Mouse (Mus musculus) liver, embryonic 15.5 days (tissue): ENCODE measurements around the gene Irf4. TPM values are rescaled to one million over a fixed set of nuclear protein-coding genes. Genes with fewer than 3 reads are reported as not detected.

Source experiments
- ATAC-seq: fragments of 200-750 bp; cut with Nextera tagmentation; 2 replicates; pipeline ENCODE4 v1.8.0; 2017; ENCODE audit warnings: moderate number of reproducible peaks, mild to moderate bottlenecking, moderate library complexity; ENCODE audit not compliant: insufficient read depth
- H3K27ac ChIP-seq: fragments of 300-500 bp; sonication (generic); replicated peaks from 2 replicates; pipeline ENCODE4 v1.5.1; 2015; ENCODE audit warnings: mild to moderate bottlenecking, inconsistent platforms
- H3K27me3 ChIP-seq: fragments of 300-500 bp; sonication (generic); 2 replicates; pipeline ENCODE4 v1.6.1; 2015; ENCODE audit warnings: mild to moderate bottlenecking, inconsistent platforms
- H3K36me3 ChIP-seq: fragments of 300-500 bp; sonication (generic); replicated peaks from 2 replicates; pipeline ENCODE4 v1.6.1; 2015; ENCODE audit warnings: moderate library complexity, mild to moderate bottlenecking, inconsistent platforms
- H3K4me1 ChIP-seq: fragments of 300-500 bp; sonication (generic); replicated peaks from 2 replicates; pipeline ENCODE4 v1.6.1; 2015; ENCODE audit warnings: inconsistent platforms
- H3K4me2 ChIP-seq: fragments of 300-500 bp; sonication (generic); 2 replicates; pipeline ENCODE4 v1.6.1; 2015; ENCODE audit warnings: moderate library complexity, mild to moderate bottlenecking, inconsistent platforms
- H3K4me3 ChIP-seq: fragments of 300-500 bp; sonication (generic); replicated peaks from 2 replicates; pipeline ENCODE4 v1.5.1; 2015; ENCODE audit warnings: mild to moderate bottlenecking, inconsistent platforms
- H3K9ac ChIP-seq: fragments of 300-500 bp; sonication (generic); 2 replicates; pipeline ENCODE4 v1.6.1; 2015; ENCODE audit warnings: moderate library complexity, mild to moderate bottlenecking, inconsistent platforms
- H3K9me3 ChIP-seq: fragments of 300-500 bp; sonication (generic); replicated peaks from 2 replicates; pipeline ENCODE4 v1.6.1; 2016; ENCODE audit warnings: inconsistent platforms
- WGBS: fragments of 180-500 bp; shearing (Covaris S2); methylation state at CpG from one replicate; pipeline ENCODE4 v1.1.7; 2015; ENCODE audit warnings: mixed read lengths; ENCODE audit not compliant: insufficient replicate concordance; 5-methylcytosine and 5-hydroxymethylcytosine counted together
- polyA plus RNA-seq: library from polyadenylated mRNA; unstranded; fragments of >200 nt; fragmentation: Nextera tagmentation; extraction: Ambion mirVana; gene quantifications from 2 replicates; pipeline ENCODE4 v1.2.1, GENCODE M21; 2015

Gene Irf4
- polyA plus RNA-seq: 0.30 and 0.35 TPM in 2 replicates

DNA sequence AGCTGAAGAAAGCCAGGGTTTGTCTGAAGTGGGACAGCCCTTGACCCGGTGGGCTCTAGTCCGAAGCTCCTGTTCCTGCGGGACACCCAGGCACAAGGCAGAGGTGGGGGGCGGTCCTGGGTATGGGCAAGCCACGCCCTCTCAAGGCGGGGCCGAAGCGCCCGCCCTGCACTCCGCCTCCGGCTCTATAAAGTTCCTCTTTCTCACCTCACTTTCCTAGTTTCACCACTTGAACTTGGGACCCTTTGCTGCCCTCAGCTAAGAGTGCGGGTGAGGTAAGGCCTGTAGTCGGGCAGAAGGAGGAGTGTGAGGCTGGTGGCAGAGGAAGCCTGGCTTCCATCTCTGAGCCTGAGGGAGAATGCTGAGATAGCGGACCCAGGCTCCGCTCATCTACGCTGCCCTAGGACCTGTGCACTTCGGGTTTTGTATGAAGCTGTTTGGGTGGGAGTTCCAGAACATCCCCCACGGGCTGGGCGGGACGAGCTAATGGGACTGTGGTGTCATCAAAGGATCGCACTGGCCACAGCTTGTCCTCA, at the start of gene Irf4:
Irf4 (plus strand) TSS at position 206 of the 536 bp plus-strand sequence.
- peaks cover 67% of the 10 kb centered on the region for H3K27me3 ChIP-seq
- peak within 1 kb of the TSS; percentile 56 for H3K4me2 ChIP-seq
- H3K4me3 ChIP-seq: peak within 1 kb of the TSS; percentile 36
- H3K4me1 ChIP-seq: peaks cover 9% of the 10 kb centered on the region
- no peaks in the 10 kb centered on the region for H3K36me3 ChIP-seq
- WGBS: 2% methylated on average over 21 of the region's 21 CpGs
- ATAC-seq: peak; percentile 58
- H3K27ac ChIP-seq: no peak within 1 kb of the TSS
- H3K9me3 ChIP-seq: no peaks in the 10 kb centered on the region
- no peak within 1 kb of the TSS for H3K9ac ChIP-seq

DNA sequence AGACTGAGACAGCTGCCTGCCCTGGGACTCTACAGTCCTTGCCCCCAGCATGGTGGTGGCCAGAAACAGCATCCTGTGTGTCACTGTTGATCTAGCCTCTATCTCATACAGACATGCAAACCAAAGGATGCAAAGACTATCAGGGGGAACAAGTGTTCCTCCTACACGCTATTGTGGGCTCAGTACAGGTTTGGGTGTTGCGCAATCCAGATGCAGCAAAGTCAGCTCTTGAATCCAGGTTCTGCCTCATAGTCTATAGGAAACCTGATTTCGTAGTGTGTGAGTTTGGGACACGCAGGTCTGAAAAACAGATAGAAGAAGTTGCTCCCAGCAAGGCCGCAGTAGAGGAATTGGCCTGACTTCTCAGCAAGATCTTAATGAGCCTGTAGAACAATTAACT, 46.3 kb upstream of the Irf4 start:
- 60% methylated on average over 5 of the region's 5 CpGs for WGBS
- Histone ChIP-seq H3K27me3 (no peaks in the 10 kb centered on the region), H3K4me1 (no peaks in the 10 kb centered on the region), H3K9ac (no peak overlapping the region), H3K27ac (no peak overlapping the region), H3K9me3 (no peaks in the 10 kb centered on the region), H3K4me2 (no peak overlapping the region), H3K36me3 (no peaks in the 10 kb centered on the region), H3K4me3 (no peak overlapping the region)
- ATAC-seq: no peak

DNA sequence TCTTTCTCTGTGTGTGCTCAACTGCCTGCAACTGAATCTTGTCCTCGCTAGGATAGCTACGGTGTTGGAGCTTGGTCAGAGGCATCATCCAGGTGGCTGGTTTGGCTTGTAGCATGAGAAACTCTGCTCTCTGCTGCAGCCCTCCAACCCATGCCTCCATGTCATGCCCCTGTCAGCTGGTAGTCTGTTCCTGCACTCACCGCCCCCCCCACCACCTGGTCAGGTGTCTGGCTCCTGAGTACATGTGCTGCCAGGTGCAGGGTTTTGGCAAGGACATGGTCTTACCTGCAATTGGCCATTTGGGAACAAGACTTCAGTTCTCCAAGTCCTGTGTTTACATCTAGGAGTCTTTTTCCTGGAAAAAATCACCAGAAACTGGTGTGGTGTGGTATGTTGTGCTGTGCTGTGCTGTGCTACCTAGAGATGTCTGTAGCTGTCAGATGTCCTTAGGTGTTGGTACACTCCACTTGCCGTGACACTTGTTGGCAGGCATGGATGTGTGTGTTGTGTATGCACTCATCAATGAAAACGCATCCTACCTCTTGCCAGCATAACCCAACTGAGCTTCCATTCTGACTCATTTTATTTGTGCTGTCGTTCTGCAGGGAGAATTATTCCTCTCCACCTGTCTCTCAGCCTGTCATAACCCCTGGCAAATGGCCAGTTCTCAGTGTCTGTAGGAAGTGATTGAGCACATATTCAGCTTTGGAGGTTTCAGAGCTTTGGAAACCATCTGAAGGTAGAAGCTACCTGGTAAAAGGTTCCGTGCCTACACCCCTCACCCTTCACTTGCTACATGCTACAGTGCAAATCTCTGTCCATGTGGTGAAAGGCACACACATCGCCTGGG, 44.6 kb upstream of the Irf4 start:
- Histone ChIP-seq H3K4me1 (no peaks in the 10 kb centered on the region), H3K27ac (no peak overlapping the region), H3K36me3 (no peaks in the 10 kb centered on the region), H3K9me3 (no peaks in the 10 kb centered on the region), H3K4me2 (no peak overlapping the region), H3K9ac (no peak overlapping the region), H3K4me3 (no peak overlapping the region), H3K27me3 (no peaks in the 10 kb centered on the region)
- ATAC-seq: no peak
- 55% methylated on average over 8 of the region's 8 CpGs for WGBS

DNA sequence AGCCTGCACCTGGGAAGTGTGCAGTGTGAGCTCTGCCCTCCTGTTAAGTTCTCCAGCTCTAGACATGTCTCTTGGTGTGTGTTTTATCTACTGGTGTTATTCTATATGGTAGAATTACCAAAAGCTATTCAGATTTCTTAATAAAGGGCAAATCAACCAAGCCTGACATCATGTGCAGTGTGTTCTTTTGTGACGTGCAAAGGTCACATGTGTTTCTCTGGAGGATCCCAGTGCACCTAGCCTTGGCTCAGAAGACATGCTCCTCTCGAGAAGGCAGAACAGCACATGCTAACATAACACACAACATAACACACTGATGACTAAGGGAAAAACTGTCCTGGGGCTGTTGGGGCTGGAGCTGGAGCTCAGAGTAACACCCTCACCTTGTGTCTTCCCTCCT, 38.0 kb upstream of the Irf4 start:
- Histone ChIP-seq H3K9me3 (no peaks in the 10 kb centered on the region), H3K9ac (no peak overlapping the region), H3K27me3 (no peaks in the 10 kb centered on the region), H3K27ac (no peak overlapping the region), H3K36me3 (no peaks in the 10 kb centered on the region), H3K4me1 (no peaks in the 10 kb centered on the region), H3K4me3 (no peak overlapping the region), H3K4me2 (no peak overlapping the region)
- ATAC-seq: no peak
- WGBS: 47% methylated on average over 2 of the region's 2 CpGs

DNA sequence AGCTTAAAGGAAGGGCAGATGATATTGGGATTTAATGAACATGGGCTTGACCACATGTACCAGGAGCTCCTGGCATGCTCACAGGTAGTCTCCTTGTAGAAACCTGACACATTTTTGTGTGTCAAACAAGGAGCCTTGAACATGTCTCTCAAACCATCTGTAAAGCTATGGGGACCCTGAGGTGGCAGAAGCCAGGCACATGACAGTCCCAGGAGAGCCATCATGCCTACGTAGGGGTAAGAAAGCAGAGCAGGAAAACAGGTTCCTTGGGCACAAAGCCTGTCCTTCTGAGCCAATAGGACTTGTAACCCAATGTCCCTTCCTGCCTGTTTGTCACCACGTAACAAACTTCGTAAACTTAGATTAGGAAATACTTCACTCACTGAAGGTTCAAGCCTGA, 37.3 kb upstream of the Irf4 start:
- no peak overlapping the region for H3K4me3 ChIP-seq
- WGBS: 68% methylated on average over 3 of the region's 3 CpGs
- H3K27ac ChIP-seq: no peak overlapping the region
- no peaks in the 10 kb centered on the region for H3K36me3 ChIP-seq
- ATAC-seq: no peak
- H3K4me2 ChIP-seq: no peak overlapping the region
- no peaks in the 10 kb centered on the region for H3K9me3 ChIP-seq
- no peaks in the 10 kb centered on the region for H3K27me3 ChIP-seq
- H3K4me1 ChIP-seq: no peaks in the 10 kb centered on the region
- no peak overlapping the region for H3K9ac ChIP-seq

DNA sequence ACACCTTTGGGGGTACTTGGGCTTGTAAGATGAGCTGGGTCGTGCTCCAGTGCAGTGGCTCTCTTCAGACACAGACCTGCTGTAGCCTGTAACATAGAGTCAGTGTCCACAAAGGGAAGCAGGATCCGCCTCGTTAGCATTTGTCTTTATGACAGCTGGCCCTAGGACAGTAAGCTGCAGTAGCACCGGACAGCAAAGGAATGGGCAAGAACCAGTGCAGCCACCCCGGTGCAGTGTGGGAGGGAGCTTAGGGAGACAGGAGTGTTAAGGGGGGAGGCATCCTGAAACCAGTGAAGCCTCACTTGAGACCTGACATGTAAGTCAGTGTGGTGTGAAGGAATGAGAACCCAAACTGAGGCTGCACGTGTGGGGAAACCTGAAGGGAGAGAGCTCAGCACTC, 36.7 kb upstream of the Irf4 start:
- Histone ChIP-seq H3K4me2 (no peak overlapping the region), H3K36me3 (no peaks in the 10 kb centered on the region), H3K27me3 (no peaks in the 10 kb centered on the region), H3K9ac (no peak overlapping the region), H3K4me1 (no peaks in the 10 kb centered on the region), H3K4me3 (no peak overlapping the region), H3K27ac (no peak overlapping the region), H3K9me3 (no peaks in the 10 kb centered on the region)
- ATAC-seq: no peak
- WGBS: 69% methylated on average over 6 of the region's 6 CpGs

DNA sequence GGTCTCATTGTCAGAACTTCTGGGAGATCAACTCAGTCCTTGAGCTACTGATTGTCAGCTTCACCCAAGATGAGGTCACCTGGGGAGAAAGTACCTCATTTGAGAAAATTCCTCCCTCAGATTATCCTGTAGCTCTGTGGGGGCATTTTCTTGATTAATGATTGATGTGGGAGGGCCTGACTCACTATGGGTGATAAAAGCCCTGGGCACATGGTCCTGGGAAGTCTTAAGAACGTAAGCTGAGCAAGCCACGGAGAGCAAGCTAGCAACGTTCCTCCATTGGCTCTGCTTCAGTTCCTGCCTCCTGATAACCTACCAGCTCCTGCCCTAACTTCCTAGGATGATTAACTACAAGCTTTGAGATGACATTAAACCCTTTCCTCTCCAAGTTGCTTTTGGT, 35.4 kb upstream of the Irf4 start:
- Histone ChIP-seq H3K27ac (no peak overlapping the region), H3K9ac (no peak overlapping the region), H3K9me3 (no peaks in the 10 kb centered on the region), H3K4me1 (no peaks in the 10 kb centered on the region), H3K27me3 (no peaks in the 10 kb centered on the region), H3K4me2 (no peak overlapping the region), H3K36me3 (no peaks in the 10 kb centered on the region), H3K4me3 (no peak overlapping the region)
- no peak for ATAC-seq
- WGBS: 49% methylated on average over 3 of the region's 3 CpGs

DNA sequence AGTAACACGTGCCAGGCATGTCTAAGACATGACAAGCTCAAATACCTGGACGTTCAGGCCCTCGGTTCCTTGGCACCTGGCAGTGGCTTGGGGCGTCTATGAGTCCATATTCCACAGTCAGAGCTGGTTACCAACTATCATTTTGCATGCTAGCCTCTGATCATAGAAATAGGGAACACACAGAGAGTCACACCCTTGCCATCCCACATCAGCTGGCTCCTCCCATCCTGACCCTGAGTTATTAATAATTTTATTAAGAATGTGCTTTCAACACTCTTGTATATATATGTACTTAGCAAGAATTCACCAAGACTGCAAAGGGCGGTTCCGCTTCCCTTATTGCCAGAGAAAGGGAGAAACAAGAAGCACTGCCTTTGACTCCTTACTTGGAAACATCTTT, 34.5 kb upstream of the Irf4 start:
- H3K27me3 ChIP-seq: no peaks in the 10 kb centered on the region
- no peak overlapping the region for H3K4me2 ChIP-seq
- no peaks in the 10 kb centered on the region for H3K36me3 ChIP-seq
- WGBS: 68% methylated on average over 6 of the region's 6 CpGs
- H3K9ac ChIP-seq: no peak overlapping the region
- ATAC-seq: no peak
- no peak overlapping the region for H3K27ac ChIP-seq
- H3K4me3 ChIP-seq: no peak overlapping the region
- H3K4me1 ChIP-seq: no peaks in the 10 kb centered on the region
- H3K9me3 ChIP-seq: no peaks in the 10 kb centered on the region

DNA sequence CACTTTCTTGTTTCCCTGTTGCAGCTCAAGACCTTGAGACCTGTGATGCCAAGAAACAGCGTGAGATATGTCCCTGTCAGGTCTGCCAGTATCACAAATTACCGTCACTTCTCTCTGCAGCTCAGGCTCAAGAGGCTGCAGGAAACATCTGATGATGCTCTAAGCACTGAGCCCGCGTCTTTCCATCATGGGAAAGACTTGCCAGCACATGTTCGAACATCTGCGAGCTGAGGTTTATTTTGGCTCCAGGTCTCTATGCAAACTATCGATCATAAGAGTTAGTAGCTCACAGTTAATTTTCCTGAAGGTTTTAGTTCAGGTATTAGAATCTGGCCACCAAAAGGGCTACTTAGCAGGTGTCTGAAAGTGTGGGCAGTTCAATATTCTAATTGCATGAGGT, 34.0 kb upstream of the Irf4 start:
- no peak for ATAC-seq
- Histone ChIP-seq H3K4me3 (no peak overlapping the region), H3K27me3 (no peaks in the 10 kb centered on the region), H3K36me3 (no peaks in the 10 kb centered on the region), H3K4me1 (no peaks in the 10 kb centered on the region), H3K4me2 (no peak overlapping the region), H3K9ac (no peak overlapping the region), H3K27ac (no peak overlapping the region), H3K9me3 (no peaks in the 10 kb centered on the region)
- WGBS: 72% methylated on average over 7 of the region's 7 CpGs

DNA sequence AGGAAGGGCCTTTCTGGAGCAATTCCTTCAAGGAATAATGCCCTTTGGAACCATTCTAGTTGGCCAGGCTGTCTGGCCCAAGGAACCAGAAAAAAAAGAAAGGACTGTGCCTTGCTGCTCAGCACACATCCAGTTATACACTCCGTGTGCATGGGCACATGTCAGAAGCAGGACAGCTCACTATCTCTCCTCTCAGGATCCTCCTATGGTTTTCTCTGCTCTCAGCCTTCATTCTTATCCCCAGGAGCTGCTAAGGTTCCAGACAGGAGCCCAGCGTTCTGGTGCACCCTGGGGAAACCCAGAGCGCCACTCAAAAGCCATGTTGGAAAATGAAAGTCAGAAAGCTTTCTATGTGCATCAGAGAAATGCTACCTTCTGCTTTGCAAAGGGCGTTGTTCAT, 33.5 kb upstream of the Irf4 start:
- Histone ChIP-seq H3K27ac (no peak overlapping the region), H3K4me3 (no peak overlapping the region), H3K36me3 (no peaks in the 10 kb centered on the region), H3K4me2 (no peak overlapping the region), H3K9ac (no peak overlapping the region), H3K27me3 (no peaks in the 10 kb centered on the region), H3K9me3 (no peaks in the 10 kb centered on the region), H3K4me1 (no peaks in the 10 kb centered on the region)
- ATAC-seq: no peak
- WGBS: 51% methylated on average over 4 of the region's 4 CpGs

DNA sequence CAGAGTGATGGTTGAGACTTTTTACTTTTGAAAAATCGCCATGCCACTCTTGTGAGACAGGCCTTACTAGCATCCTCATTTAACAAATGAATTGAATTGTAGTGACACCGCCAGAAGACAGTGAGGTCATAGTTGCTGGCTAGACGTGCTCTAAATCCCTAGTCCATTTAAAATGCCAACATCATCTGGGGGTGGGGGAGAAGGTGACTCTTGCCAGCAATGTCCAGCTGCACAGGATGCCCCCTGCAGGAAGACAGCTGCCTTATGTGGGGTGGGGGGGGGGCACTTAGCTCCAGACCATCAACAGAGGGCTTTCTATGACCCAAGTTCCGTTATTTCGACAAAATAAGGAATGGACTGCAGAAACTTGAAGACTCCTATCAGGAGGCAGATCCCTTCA, 32.4 kb upstream of the Irf4 start:
- no peaks in the 10 kb centered on the region for H3K27me3 ChIP-seq
- H3K27ac ChIP-seq: no peak overlapping the region
- H3K9ac ChIP-seq: no peak overlapping the region
- no peak overlapping the region for H3K4me2 ChIP-seq
- H3K36me3 ChIP-seq: no peaks in the 10 kb centered on the region
- no peak overlapping the region for H3K4me3 ChIP-seq
- ATAC-seq: no peak
- H3K9me3 ChIP-seq: no peaks in the 10 kb centered on the region
- no peaks in the 10 kb centered on the region for H3K4me1 ChIP-seq
- WGBS: 48% methylated on average over 5 of the region's 5 CpGs

DNA sequence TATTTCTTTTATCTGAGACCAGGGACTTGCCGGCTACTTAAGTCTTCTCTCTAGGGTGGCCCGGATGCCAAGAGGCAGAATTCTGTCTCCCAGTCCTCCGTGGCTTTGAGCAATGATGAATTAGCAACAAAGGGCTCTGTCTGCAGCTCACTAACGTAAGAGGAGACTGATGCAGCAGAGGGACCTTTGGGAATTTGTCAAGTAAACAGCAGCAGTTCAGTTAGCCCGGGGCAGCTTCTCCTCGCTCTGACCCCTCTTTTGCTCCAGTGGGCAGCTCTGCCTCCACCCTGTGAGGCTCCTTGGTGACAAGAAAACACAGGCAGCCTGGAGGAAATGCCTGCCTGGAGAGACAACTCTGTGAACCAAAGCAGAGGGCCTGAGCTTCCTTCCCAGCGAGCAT, 26.4 kb upstream of the Irf4 start:
- no peak overlapping the region for H3K4me3 ChIP-seq
- H3K9me3 ChIP-seq: no peaks in the 10 kb centered on the region
- no peaks in the 10 kb centered on the region for H3K27me3 ChIP-seq
- H3K9ac ChIP-seq: no peak overlapping the region
- H3K27ac ChIP-seq: no peak overlapping the region
- H3K4me2 ChIP-seq: no peak overlapping the region
- no peak for ATAC-seq
- WGBS: 28% methylated on average over 7 of the region's 7 CpGs
- H3K36me3 ChIP-seq: no peaks in the 10 kb centered on the region
- H3K4me1 ChIP-seq: no peaks in the 10 kb centered on the region
